Mouse (Mus musculus) testis, adult 2 months (tissue): Measurements from ENCODE around the gene Fbxw21.

Source experiments
- CTCF ChIP-seq: fragments of 200-500 bp; IDR thresholded peaks from 2 replicates; pipeline ENCODE4 v1.5.1; 2012; ENCODE audit warnings: low read depth, mild to moderate bottlenecking, inconsistent platforms, low read length, moderate library complexity; ENCODE audit not compliant: control insufficient read depth, insufficient read depth, insufficient replicate concordance
- POLR2A ChIP-seq: fragments of 200-500 bp; IDR thresholded peaks from 2 replicates; pipeline ENCODE4 v1.6.1; 2012; ENCODE audit warnings: low read depth, mild to moderate bottlenecking, inconsistent platforms, low read length, moderate library complexity; ENCODE audit not compliant: control insufficient read depth

- TF ChIP-seq CTCF (no peak), POLR2A (no peak)
These were observed 54.5 kb downstream of the Fbxw21 start for GRCm38 (mm10) chr9:109107341-109107740.
